24 mouse cellular contexts compared by ENCODE assay signal in genomic region chr13:23816148-23816547, GRCm38 (mm10). TPM values are rescaled to one million over a fixed set of nuclear protein-coding genes. Genes with fewer than 3 reads are reported as not detected.
DNase-seq lines count a peak whose midpoint lies in the region; TF ChIP-seq lines count a peak whose summit lies in the region.
"Had no signal": no experiment of that assay in that cellular context is flagged by ENCODE, and none has a peak within 500 bp of the region (broad histone marks: within the 10 kb centered on the region; RNA-seq: fewer than 3 reads in every experiment).

No protein-coding gene starts in this region.

- H3K36me3 ChIP-seq in MEL (ENCODE audit: control insufficient read depth in 1 of 2, insufficient read depth in 2 of 2, low read length in 2 of 2), result no peaks in the 10 kb centered on the region
- no peaks in the 10 kb centered on the region for H3K36me3 ChIP-seq in small intestine, adult 2 months (ENCODE audit: control insufficient read depth, insufficient read depth, low read length)
- H3K36me3 ChIP-seq: embryonic facial prominence, embryonic 10.5 days; heart, embryonic 13.5 days; liver, embryonic 15.5 days; neural tube, embryonic 13.5 days had no signal

- H3K4me1 ChIP-seq in lung, adult 2 months (ENCODE audit: control insufficient read depth, insufficient read depth, low read length), result no peaks in the 10 kb centered on the region
- no peaks in the 10 kb centered on the region for H3K4me1 ChIP-seq in MEL (ENCODE audit: control insufficient read depth in 1 of 2, insufficient read depth in 2 of 2, low read length in 2 of 2)
- peaks cover 3% of the 10 kb centered on the region; the same call in 1 of the 2 replicates for H3K4me1 ChIP-seq in bone marrow macrophage, adult 2 months (ENCODE audit: control insufficient read depth, insufficient read depth, low read length)
- no peaks in the 10 kb centered on the region for H3K4me1 ChIP-seq in small intestine, adult 2 months (ENCODE audit: control insufficient read depth, insufficient read depth, insufficient read length, low read length)
- H3K4me1 ChIP-seq: forebrain, embryonic 13.5 days; liver, embryonic 15.5 days; neural tube, embryonic 13.5 days had no signal

- 61% methylated on average over 2 of the region's 2 CpGs for WGBS in lung, adult 2 months
- 56% methylated on average over 2 of the region's 2 CpGs for whole genome bisulfite sequencing in small intestine, adult 2 months

- TF ChIP-seq CTCF in lung, adult 2 months (IDR thresholded peaks at IDR 0.05; ENCODE audit: insufficient read depth, low read length), result peak; percentile 40
- TF ChIP-seq CTCF in MEL (IDR thresholded peaks at IDR 0.05 in 2 of 3, conservative IDR thresholded peaks at IDR 0.05 in 1 of 3; ENCODE audit: control insufficient read depth in 1 of 3, insufficient read depth in 1 of 3, low read depth in 2 of 3, low read length in 3 of 3, poor library complexity in 1 of 3, severe bottlenecking in 1 of 3), result peak in 1 of 3 experiments; percentile 21; a peak in 1 of 6 replicates
- peak; percentile 40 for TF ChIP-seq CTCF in bone marrow macrophage, adult 2 months (IDR thresholded peaks at IDR 0.05; ENCODE audit: low read depth, low read length)
- peak; percentile 33; the same call in 1 of the 2 replicates for TF ChIP-seq CTCF in small intestine, adult 2 months (IDR thresholded peaks at IDR 0.05; ENCODE audit: extremely low read depth, insufficient read length, insufficient replicate concordance, low read depth, low read length)

- no peak for TF ChIP-seq RAD21 in MEL (IDR thresholded peaks at IDR 0.05; ENCODE audit: low read depth, low read length)

- no peak overlapping the region for H3K9ac ChIP-seq in MEL (ENCODE audit: control insufficient read depth, low read depth, low read length, poor library complexity, severe bottlenecking)
- H3K9ac ChIP-seq: forebrain, embryonic 13.5 days; heart, embryonic 13.5 days; liver, embryonic 15.5 days; neural tube, embryonic 13.5 days had no signal

- no peak for TF ChIP-seq EP300 in MEL (IDR thresholded peaks at IDR 0.05; ENCODE audit: low read depth in 1 of 2, low read length in 2 of 2)

- H3K27me3 ChIP-seq in MEL (ENCODE audit: control insufficient read depth in 1 of 2, insufficient read depth in 2 of 2, low read length in 2 of 2), result peaks cover 0 to 8% of the 10 kb centered on the region in 2 experiments; a peak in 3 of 4 replicates
- no peaks in the 10 kb centered on the region for H3K27me3 ChIP-seq in small intestine, adult 2 months (ENCODE audit: control insufficient read depth, insufficient read depth, low read length)
- H3K27me3 ChIP-seq: forebrain, embryonic 13.5 days; heart, embryonic 13.5 days; liver, embryonic 15.5 days; neural tube, embryonic 13.5 days had no signal

- H3K4me3 ChIP-seq in lung, adult 2 months (replicated peaks; ENCODE audit: extremely low read depth, low read depth, low read length), result no peak overlapping the region
- no peak overlapping the region for H3K4me3 ChIP-seq in MEL (ENCODE audit: control insufficient read depth in 1 of 2, insufficient read depth in 1 of 2, low read depth in 2 of 2, low read length in 2 of 2)
- H3K4me3 ChIP-seq in bone marrow macrophage, adult 2 months (ENCODE audit: insufficient read depth, low read length), result no peak overlapping the region
- H3K4me3 ChIP-seq in small intestine, adult 2 months (ENCODE audit: low read depth, low read length), result no peak overlapping the region
- H3K4me3 ChIP-seq: embryonic facial prominence, embryonic 10.5 days; forebrain, embryonic 13.5 days; heart, embryonic 13.5 days; liver, embryonic 15.5 days; neural tube, embryonic 13.5 days had no signal

- no peaks in the 10 kb centered on the region for H3K9me3 ChIP-seq in MEL (replicated peaks; ENCODE audit: insufficient read depth, low read length)
- H3K9me3 ChIP-seq: embryonic facial prominence, embryonic 10.5 days; forebrain, embryonic 13.5 days; heart, embryonic 13.5 days; liver, embryonic 15.5 days; neural tube, embryonic 13.5 days had no signal

- TF ChIP-seq POLR2A in lung, adult 2 months (IDR thresholded peaks at IDR 0.05; ENCODE audit: borderline replicate concordance, extremely low read depth, low read depth, low read length), result no peak
- no peak for TF ChIP-seq POLR2A in MEL (IDR thresholded peaks at IDR 0.05; ENCODE audit: control insufficient read depth in 1 of 2, insufficient read depth in 1 of 2, low read depth in 1 of 2, low read length in 2 of 2, poor library complexity in 1 of 2)
- no peak for TF ChIP-seq POLR2A in bone marrow macrophage, adult 2 months (IDR thresholded peaks at IDR 0.05; ENCODE audit: borderline replicate concordance, low read depth, low read length)
- TF ChIP-seq POLR2A in small intestine, adult 2 months (IDR thresholded peaks at IDR 0.05; ENCODE audit: low read depth, low read length), result no peak

- H3K27ac ChIP-seq in MEL (ENCODE audit: control insufficient read depth, low read depth, low read length), result no peak overlapping the region
- peak overlapping the region; percentile 47 for H3K27ac ChIP-seq in bone marrow macrophage, adult 2 months (ENCODE audit: insufficient read depth, low read depth, low read length)
- no peak overlapping the region for H3K27ac ChIP-seq in small intestine, adult 2 months (ENCODE audit: insufficient read depth, low read depth, low read length)
- H3K27ac ChIP-seq: embryonic facial prominence, embryonic 10.5 days; forebrain, embryonic 13.5 days; heart, embryonic 13.5 days; hindbrain, postnatal 0 days; liver, embryonic 15.5 days; neural tube, embryonic 13.5 days had no signal

- H3K79me2 ChIP-seq in MEL (ENCODE audit: control insufficient read depth, insufficient read depth, low read length, poor library complexity), result no peaks in the 10 kb centered on the region

- no peak for DNase-seq in lung, adult 2 months
- DNase-seq in lung, postnatal 25 days (ENCODE audit: low spot score), result no peak
- DNase-seq in MEL (ENCODE audit: low read depth, low spot score), result peak; percentile 9
- no peak for DNase-seq in layer of hippocampus, postnatal 10 days (ENCODE audit: low spot score in 2 of 2)
- DNase-seq in layer of hippocampus, postnatal 14 days (ENCODE audit: low spot score in 2 of 2), result no peak
- DNase-seq: cerebellum, postnatal 14 days; gastrocnemius, postnatal 25 days; heart, postnatal 4 days; kidney, adult 9 months; layer of hippocampus, postnatal 36 days; left cerebral cortex, postnatal 4 days; right cerebral cortex, postnatal 14 days; thymus, postnatal 36 days had no signal

TF ChIP-seq in MEL, 35 proteins besides CTCF, POLR2A, EP300 and RAD21 (continues in another document):
- TF ChIP-seq TCF12 (IDR thresholded peaks at IDR 0.05; ENCODE audit: low read depth, low read length), result no peak
- no peak for TF ChIP-seq POLR2AphosphoS5 (IDR thresholded peaks at IDR 0.05; ENCODE audit: borderline replicate concordance, low read depth, low read length)
- TF ChIP-seq MAFK (IDR thresholded peaks at IDR 0.05; ENCODE audit: borderline replicate concordance, low read depth, low read length), result no peak
- TF ChIP-seq NRF1 (IDR thresholded peaks at IDR 0.05; ENCODE audit: insufficient read depth, low read depth, low read length, poor library complexity, severe bottlenecking), result no peak

RNA-seq across cellular contexts. Expression of gene Slc17a2, which starts 9.4 kb away (rescaled TPM):
- polyA plus RNA-seq in lung, adult 2 months (2012; rRNA removed), result 0.32 and 0.52 TPM in 2 replicates
- total RNA-seq in MEL (2012; rRNA removed), result not detected in 2 replicates
- polyA plus RNA-seq in MEL (2012; ENCODE audit: insufficient read depth in 1 of 2, insufficient read length in 2 of 2, low read depth in 1 of 2, low replicate concordance in 2 of 2, missing spikeins in 1 of 2), result not detected
- polyA plus RNA-seq in bone marrow macrophage, adult 2 months (2012; ENCODE audit: insufficient read depth, insufficient read length, missing spikeins), result not detected in 2 replicates
- polyA plus RNA-seq in small intestine, adult 2 months (2012; rRNA removed), result not detected in 2 replicates
- total RNA-seq in layer of hippocampus, postnatal 10 days (2021), result not detected
- under 1 TPM; 0.10 to 0.18 TPM for total RNA-seq in layer of hippocampus, postnatal 14 days (2021)
- total RNA-seq: gastrocnemius, postnatal 25 days; heart, postnatal 4 days; hindbrain, postnatal 0 days; left cerebral cortex, postnatal 4 days; megakaryocyte-erythroid progenitor cell, adult 5-6 weeks had no signal
- polyA plus RNA-seq: embryonic facial prominence, embryonic 10.5 days; forebrain, embryonic 13.5 days; heart, embryonic 13.5 days; large intestine, adult 2 months; neural tube, embryonic 13.5 days had no signal

RNA-seq across cellular contexts. Expression of gene Slc17a3, which starts 23.1 kb away (rescaled TPM):
- 0.02 TPM in 1 of 2 replicates, not detected in the other for polyA plus RNA-seq in lung, adult 2 months (2012; rRNA removed)
- not detected in 2 replicates for total RNA-seq in MEL (2012; rRNA removed)
- polyA plus RNA-seq in MEL (2012; ENCODE audit: insufficient read depth in 1 of 2, insufficient read length in 2 of 2, low read depth in 1 of 2, low replicate concordance in 2 of 2, missing spikeins in 1 of 2), result not detected
- polyA plus RNA-seq in bone marrow macrophage, adult 2 months (2012; ENCODE audit: insufficient read depth, insufficient read length, missing spikeins), result not detected in 2 replicates
- polyA plus RNA-seq in small intestine, adult 2 months (2012; rRNA removed), result not detected in 2 replicates
- total RNA-seq in layer of hippocampus, postnatal 10 days (2021), result not detected
- total RNA-seq in layer of hippocampus, postnatal 14 days (2021), result not detected
- total RNA-seq: gastrocnemius, postnatal 25 days; heart, postnatal 4 days; hindbrain, postnatal 0 days; layer of hippocampus, postnatal 36 days; megakaryocyte-erythroid progenitor cell, adult 5-6 weeks had no signal
- polyA plus RNA-seq: embryonic facial prominence, embryonic 10.5 days; forebrain, embryonic 13.5 days; heart, embryonic 13.5 days; hindbrain, postnatal 0 days; large intestine, adult 2 months; neural tube, embryonic 13.5 days had no signal

RNA-seq across cellular contexts. Expression of gene Trim38, which starts 46.4 kb away (rescaled TPM):
- polyA plus RNA-seq in lung, adult 2 months (2012; rRNA removed), result 0.07 TPM in 1 of 2 replicates, not detected in the other
- total RNA-seq in MEL (2012; rRNA removed), result not detected in 2 replicates
- not detected for polyA plus RNA-seq in MEL (2012; ENCODE audit: insufficient read depth in 1 of 2, insufficient read length in 2 of 2, low read depth in 1 of 2, low replicate concordance in 2 of 2, missing spikeins in 1 of 2)
- polyA plus RNA-seq in bone marrow macrophage, adult 2 months (2012; ENCODE audit: insufficient read depth, insufficient read length, missing spikeins), result not detected in 2 replicates
- 0.90 and 4.5 TPM in 2 replicates for polyA plus RNA-seq in small intestine, adult 2 months (2012; rRNA removed)
- not detected for total RNA-seq in layer of hippocampus, postnatal 10 days (2021)
- total RNA-seq in layer of hippocampus, postnatal 14 days (2021), result not detected
- total RNA-seq: gastrocnemius, postnatal 25 days; heart, postnatal 4 days; hindbrain, postnatal 0 days; left cerebral cortex, postnatal 4 days; megakaryocyte-erythroid progenitor cell, adult 5-6 weeks had no signal
- polyA plus RNA-seq: hindbrain, postnatal 0 days; liver, embryonic 15.5 days; neural tube, embryonic 13.5 days had no signal

RNA-seq across cellular contexts. Expression of gene Slc17a1, which starts 51.4 kb away (rescaled TPM):
- not detected in 2 replicates for polyA plus RNA-seq in lung, adult 2 months (2012; rRNA removed)
- total RNA-seq in MEL (2012; rRNA removed), result not detected in 2 replicates
- polyA plus RNA-seq in MEL (2012; ENCODE audit: insufficient read depth in 1 of 2, insufficient read length in 2 of 2, low read depth in 1 of 2, low replicate concordance in 2 of 2, missing spikeins in 1 of 2), result not detected
- not detected in 2 replicates for polyA plus RNA-seq in bone marrow macrophage, adult 2 months (2012; ENCODE audit: insufficient read depth, insufficient read length, missing spikeins)
- not detected in 2 replicates for polyA plus RNA-seq in small intestine, adult 2 months (2012; rRNA removed)
- not detected for total RNA-seq in layer of hippocampus, postnatal 10 days (2021)
- total RNA-seq in layer of hippocampus, postnatal 14 days (2021), result not detected
- total RNA-seq: adrenal gland, postnatal 36 days; gastrocnemius, postnatal 25 days; heart, postnatal 4 days; hindbrain, postnatal 0 days; layer of hippocampus, postnatal 36 days; left cerebral cortex, postnatal 4 days; megakaryocyte-erythroid progenitor cell, adult 5-6 weeks had no signal
- polyA plus RNA-seq: embryonic facial prominence, embryonic 10.5 days; forebrain, embryonic 13.5 days; heart, embryonic 13.5 days; hindbrain, postnatal 0 days; large intestine, adult 2 months; neural tube, embryonic 13.5 days had no signal

RNA-seq across cellular contexts. Expression of gene Hist1h1a, which starts 52.7 kb away (rescaled TPM):
- polyA plus RNA-seq in lung, adult 2 months (2012; rRNA removed), result not detected in 2 replicates
- 2,211 and 2,669 TPM in 2 replicates for total RNA-seq in MEL (2012; rRNA removed)
- polyA plus RNA-seq in MEL (2012; ENCODE audit: insufficient read depth in 1 of 2, insufficient read length in 2 of 2, low read depth in 1 of 2, low replicate concordance in 2 of 2, missing spikeins in 1 of 2), result 1 to 10 TPM in 1 of 2 experiments, not detected in 1; 4.1 TPM
- not detected in 2 replicates for polyA plus RNA-seq in bone marrow macrophage, adult 2 months (2012; ENCODE audit: insufficient read depth, insufficient read length, missing spikeins)
- 0.53 and 0.95 TPM in 2 replicates for polyA plus RNA-seq in small intestine, adult 2 months (2012; rRNA removed)
- 10 to 100 TPM; 47.3 to 51.5 TPM for total RNA-seq in layer of hippocampus, postnatal 10 days (2021)
- total RNA-seq in layer of hippocampus, postnatal 14 days (2021), result 10 to 100 TPM; 22.8 to 32.9 TPM
- polyA plus RNA-seq: neural tube, embryonic 13.5 days had no signal
